15 mouse cellular contexts compared by ENCODE assay signal in genomic region chr19:44517996-44518768, GRCm38 (mm10). TPM values are rescaled to one million over a fixed set of nuclear protein-coding genes. Genes with fewer than 3 reads are reported as not detected.
DNase-seq lines count a peak whose midpoint lies in the region; ATAC-seq and TF ChIP-seq lines count a peak whose summit lies in the region.
"Had no signal": no experiment of that assay in that cellular context is flagged by ENCODE, and none has a peak within 500 bp of the region (broad histone marks: within the 10 kb centered on the region; RNA-seq: fewer than 3 reads in every experiment).

No protein-coding gene starts in this region.

- DNase-seq in embryo, embryonic 10 days (ENCODE audit: low spot score) = peak; percentile 43
- DNase-seq in embryo, embryonic 11 days = no peak
- DNase-seq in kidney, adult 8-10 months = no peak
- DNase-seq in ES-E14 (ENCODE audit: low read depth, low spot score) = peak; percentile 53
- peak; percentile 52 for DNase-seq in retina, embryonic 14.5 days (ENCODE audit: low spot score)
- no peak for DNase-seq in frontal cortex, postnatal 36 days (ENCODE audit: low spot score in 2 of 2)
- no peak for DNase-seq in cerebellum, adult 2 months

- no peak overlapping the region for H3K4me2 ChIP-seq in kidney, embryonic 14.5 days (replicated peaks; ENCODE audit: low read depth, low read length)

- peaks cover 49% of the 10 kb centered on the region for H3K4me1 ChIP-seq in kidney, embryonic 14.5 days (ENCODE audit: control insufficient read depth, insufficient read depth, low read length)
- H3K4me1 ChIP-seq in ES-E14 (ENCODE audit: control insufficient read depth in 2 of 2, insufficient read depth in 2 of 2, low read length in 2 of 2, poor library complexity in 1 of 2) = peaks cover 0 to 12% of the 10 kb centered on the region in 2 experiments; a peak in 2 of 4 replicates
- no peaks in the 10 kb centered on the region for H3K4me1 ChIP-seq in cerebellum, adult 2 months (ENCODE audit: control insufficient read depth, insufficient read depth, low read length)

- no peaks in the 10 kb centered on the region for H3K27me3 ChIP-seq in kidney, embryonic 14.5 days (ENCODE audit: control insufficient read depth, insufficient read depth, low read length)
- no peaks in the 10 kb centered on the region; the same call in 1 of the 2 replicates for H3K27me3 ChIP-seq in cerebellum, adult 2 months (ENCODE audit: control insufficient read depth, insufficient read depth, low read length)

- WGBS in kidney, embryonic 14.5 days = 50% methylated on average over 12 of the region's 12 CpGs
- WGBS in cerebellum, adult 2 months = 55% methylated on average over 12 of the region's 12 CpGs

- H3K9ac ChIP-seq in kidney, embryonic 14.5 days (ENCODE audit: low read depth, low read length) = no peak overlapping the region
- no peak overlapping the region for H3K9ac ChIP-seq in ES-E14 (ENCODE audit: insufficient read depth, low read depth, low read length, poor library complexity, severe bottlenecking)

- no peak overlapping the region for H3K4me3 ChIP-seq in kidney, embryonic 14.5 days (ENCODE audit: low read length)
- no peak overlapping the region for H3K4me3 ChIP-seq in ES-E14 (ENCODE audit: insufficient read depth in 1 of 2, low read depth in 1 of 2, low read length in 2 of 2, poor library complexity in 1 of 2, severe bottlenecking in 1 of 2)
- no peak overlapping the region for H3K4me3 ChIP-seq in cerebellum, adult 2 months (replicated peaks; ENCODE audit: insufficient read depth, low read depth, low read length)
- H3K4me3 ChIP-seq: myocyte had no signal

- in situ Hi-C loops in ES-E14 (cut with MboI; ENCODE audit: low sequenced_read_pairs in 2 of 2, unreplicated experiment in 2 of 2) = no loop called here

- no peaks in the 10 kb centered on the region for H3K9me3 ChIP-seq in kidney, embryonic 14.5 days (ENCODE audit: control insufficient read depth, low read length)
- H3K9me3 ChIP-seq in ES-E14 (ENCODE audit: control insufficient read depth, insufficient read depth, low read depth, low read length) = no peaks in the 10 kb centered on the region

- TF ChIP-seq POLR2A in cerebellum, adult 2 months (IDR thresholded peaks at IDR 0.05; ENCODE audit: borderline replicate concordance, insufficient read depth, low read length) = no peak

- H3K27ac ChIP-seq in kidney, embryonic 14.5 days (ENCODE audit: low read depth, low read length) = peak overlapping the region; percentile 37; the same call in 1 of the 2 replicates
- no peak overlapping the region for H3K27ac ChIP-seq in ES-E14 (ENCODE audit: insufficient read depth, low read depth, low read length, poor library complexity, severe bottlenecking)
- no peak overlapping the region for H3K27ac ChIP-seq in cerebellum, adult 2 months (ENCODE audit: insufficient read depth, low read length)
- H3K27ac ChIP-seq: macrophage had no signal

- TF ChIP-seq CTCF in cerebellum, adult 2 months (IDR thresholded peaks at IDR 0.05; ENCODE audit: borderline replicate concordance, insufficient read depth, low read depth, low read length) = no peak

- ATAC-seq in kidney, embryonic 14.5 days (ENCODE audit: low FRiP score, low TSS enrichment) = no peak
- ATAC-seq: inflammation-experienced regulatory T-cells, adult 6 months had no signal

- H3K36me3 ChIP-seq in kidney, embryonic 14.5 days (ENCODE audit: control insufficient read depth, insufficient read depth, low read length) = no peaks in the 10 kb centered on the region
- no peaks in the 10 kb centered on the region for H3K36me3 ChIP-seq in ES-E14 (ENCODE audit: control insufficient read depth, insufficient read depth, low read length, poor library complexity, severe bottlenecking)

TF ChIP-seq in ES-E14, 5 proteins besides CTCF, POLR2A, EP300 and RAD21:
- TF ChIP-seq CHD2 (IDR thresholded peaks at IDR 0.05; ENCODE audit: low read depth, low read length) (no peak), HCFC1 (IDR thresholded peaks at IDR 0.05; ENCODE audit: borderline replicate concordance, insufficient read depth, low read length) (no peak), ZNF384 (IDR thresholded peaks at IDR 0.05; ENCODE audit: low read depth, low read length) (no peak), ZC3H11A (IDR thresholded peaks at IDR 0.05; ENCODE audit: borderline replicate concordance, low read depth, low read length) (peak; percentile 31; the same call in 1 of the 2 replicates), MAFK (IDR thresholded peaks at IDR 0.05; ENCODE audit: insufficient read depth, low read depth, low read length) (no peak)

RNA-seq across cellular contexts. Expression of gene Wnt8b, which starts 24.9 kb away (rescaled TPM):
- 3.5 and 4.5 TPM in 2 replicates for polyA plus RNA-seq in kidney, embryonic 14.5 days (2014; fragmentation: Nextera tagmentation; extraction: Ambion mirVana)
- 0.27 and 0.69 TPM in 2 replicates for total RNA-seq in ES-E14 (2012; rRNA removed)
- polyA plus RNA-seq in cerebellum, adult 2 months (2012; rRNA removed) = 0.38 and 0.47 TPM in 2 replicates
- total RNA-seq: common myeloid progenitor, adult 5-6 weeks; left cerebral cortex, postnatal 36 days had no signal
- polyA plus RNA-seq: inflammation-experienced regulatory T-cells, adult 6 months; macrophage; myocyte; spleen, adult 2 months had no signal

RNA-seq across cellular contexts. Expression of gene Sec31b, which starts 27.5 kb away (rescaled TPM):
- polyA plus RNA-seq in kidney, embryonic 14.5 days (2014; fragmentation: Nextera tagmentation; extraction: Ambion mirVana) = 0.76 and 0.87 TPM in 2 replicates
- 0.54 and 0.90 TPM in 2 replicates for total RNA-seq in ES-E14 (2012; rRNA removed)
- 0.57 and 0.62 TPM in 2 replicates for polyA plus RNA-seq in cerebellum, adult 2 months (2012; rRNA removed)

RNA-seq across cellular contexts. Expression of gene Gm20538, which starts 34.4 kb away (rescaled TPM):
- not detected in 2 replicates for polyA plus RNA-seq in kidney, embryonic 14.5 days (2014; fragmentation: Nextera tagmentation; extraction: Ambion mirVana)
- not detected in 2 replicates for total RNA-seq in ES-E14 (2012; rRNA removed)
- polyA plus RNA-seq in cerebellum, adult 2 months (2012; rRNA removed) = not detected in 2 replicates
- total RNA-seq: common myeloid progenitor, adult 5-6 weeks; heart, adult 8-10 months; left cerebral cortex, postnatal 36 days had no signal
- polyA plus RNA-seq: inflammation-experienced regulatory T-cells, adult 6 months; macrophage; myocyte; spleen, adult 2 months had no signal

RNA-seq across cellular contexts. Expression of gene Ndufb8, which starts 37.1 kb away (rescaled TPM):
- 579 and 700 TPM in 2 replicates for polyA plus RNA-seq in kidney, embryonic 14.5 days (2014; fragmentation: Nextera tagmentation; extraction: Ambion mirVana)
- total RNA-seq in ES-E14 (2012; rRNA removed) = 431 and 552 TPM in 2 replicates
- 798 and 861 TPM in 2 replicates for polyA plus RNA-seq in cerebellum, adult 2 months (2012; rRNA removed)

RNA-seq across cellular contexts. Expression of gene Hif1an, which starts 44.5 kb away (rescaled TPM):
- polyA plus RNA-seq in kidney, embryonic 14.5 days (2014; fragmentation: Nextera tagmentation; extraction: Ambion mirVana) = 20.6 and 28.0 TPM in 2 replicates
- 18.2 and 18.6 TPM in 2 replicates for total RNA-seq in ES-E14 (2012; rRNA removed)
- polyA plus RNA-seq in cerebellum, adult 2 months (2012; rRNA removed) = 26.2 and 26.7 TPM in 2 replicates

Comparison
In these comparisons a context has a peak if more than half of its experiments do, and no peak if none do; other contexts are left out.
1. DNase-seq: peak in embryo, embryonic 10 days (single experiment), ES-E14 (single experiment) and retina, embryonic 14.5 days (single experiment); none in embryo, embryonic 11 days (single experiment), kidney, adult 8-10 months (0 of 2), frontal cortex, postnatal 36 days (0 of 2) and cerebellum, adult 2 months (0 of 2).